Mouse (Mus musculus) heart, adult 2 months (tissue): ENCODE results near the gene Slc17a5.

ENCODE experiments used
- CTCF ChIP-seq: fragments of 200-600 bp; IDR thresholded peaks from 2 replicates; pipeline ENCODE4 v1.8.1; 2022; ENCODE audit warnings: antibody characterized with exemption, mild to moderate bottlenecking, moderate library complexity
- EP300 ChIP-seq: fragments of 200-500 bp; IDR thresholded peaks from 2 replicates; pipeline ENCODE4 v1.6.1; 2011; ENCODE audit warnings: low read depth, low read length, control low read depth; ENCODE audit not compliant: insufficient read depth
- POLR2A ChIP-seq: fragments of 200-500 bp; IDR thresholded peaks from 2 replicates; pipeline ENCODE4 v1.6.1; 2011; ENCODE audit warnings: mild to moderate bottlenecking, low read depth, low read length, control low read depth; ENCODE audit not compliant: insufficient read depth

GRCm38 (mm10) chr9:78569934-78570333 lies 17.9 kb downstream of the Slc17a5 start:
- TF ChIP-seq CTCF (no peak), POLR2A (no peak), EP300 (no peak)
